Mouse (Mus musculus) megakaryocyte, adult 5-6 weeks (primary cell): ENCODE results near the gene Zfp78. TPM values are rescaled to one million over a fixed set of nuclear protein-coding genes. Genes with fewer than 3 reads are reported as not detected.

Experiments used
- ATAC-seq: 2 replicates; pipeline ENCODE4 v1.8.0; 2016; ENCODE audit warnings: mild to moderate bottlenecking, inconsistent platforms; ENCODE audit not compliant: poor library complexity, severe bottlenecking
- total RNA-seq, 2 experiments: library from RNA; stranded (forward) in 1 of 2; stranded (reverse) in 1 of 2; fragments of 153-499, 151-499 nt in 1 of 2; fragments of 221-1000, 200-1000 nt in 1 of 2; gene quantifications; 2 replicates each; pipeline versions ENCODE4 v1.2.3 to v1.2.4; 2015 to 2017

Gene Zfp78
- total RNA-seq, 2 experiments from 2014 or later: 2.0 to 2.9 TPM

DNA sequence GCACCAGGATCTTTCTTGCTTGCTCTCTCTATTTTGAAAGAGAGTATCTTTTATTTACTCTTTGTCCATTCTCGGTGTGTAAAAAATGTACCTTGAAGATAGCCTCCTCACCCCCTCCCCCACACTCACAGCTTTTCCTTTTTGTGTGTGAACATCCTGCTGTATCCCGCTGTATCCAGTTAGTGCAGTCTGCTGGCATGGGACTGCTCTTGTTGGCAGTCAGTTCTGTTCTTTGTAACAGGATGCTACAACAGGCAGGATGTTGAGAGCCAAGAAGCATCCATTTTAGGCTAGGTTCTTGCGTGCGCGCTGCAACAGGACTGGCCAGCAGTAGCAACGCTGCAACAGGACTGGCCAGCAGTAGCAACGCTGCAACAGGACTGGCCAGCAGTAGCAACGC, 23.9 kb downstream of the Zfp78 start:
- ATAC-seq: no peak

DNA sequence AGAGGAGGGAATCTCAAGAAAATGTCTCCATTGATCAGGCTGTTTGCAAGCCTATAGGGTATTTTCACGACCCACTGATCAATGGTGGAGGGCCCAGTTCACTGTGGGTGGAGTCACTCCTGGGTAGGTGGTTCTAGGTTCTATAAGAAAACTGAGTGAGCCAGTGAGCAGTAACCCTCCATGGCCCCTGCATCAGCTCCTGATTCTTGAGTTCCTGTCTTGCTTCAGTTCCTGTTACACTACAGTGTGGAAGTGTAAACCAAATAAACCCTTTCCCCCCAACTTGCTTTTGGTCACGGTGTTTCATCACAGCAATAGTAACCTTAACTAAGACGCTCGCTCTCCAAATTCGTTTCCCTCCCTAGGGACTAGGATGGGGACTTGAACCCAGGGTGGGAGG, 25.9 kb downstream of the Zfp78 start:
- ATAC-seq: no peak

GRCm38 (mm10) chr7:6389449-6389848, 26.4 kb downstream of the Zfp78 start:
- no peak for ATAC-seq

DNA sequence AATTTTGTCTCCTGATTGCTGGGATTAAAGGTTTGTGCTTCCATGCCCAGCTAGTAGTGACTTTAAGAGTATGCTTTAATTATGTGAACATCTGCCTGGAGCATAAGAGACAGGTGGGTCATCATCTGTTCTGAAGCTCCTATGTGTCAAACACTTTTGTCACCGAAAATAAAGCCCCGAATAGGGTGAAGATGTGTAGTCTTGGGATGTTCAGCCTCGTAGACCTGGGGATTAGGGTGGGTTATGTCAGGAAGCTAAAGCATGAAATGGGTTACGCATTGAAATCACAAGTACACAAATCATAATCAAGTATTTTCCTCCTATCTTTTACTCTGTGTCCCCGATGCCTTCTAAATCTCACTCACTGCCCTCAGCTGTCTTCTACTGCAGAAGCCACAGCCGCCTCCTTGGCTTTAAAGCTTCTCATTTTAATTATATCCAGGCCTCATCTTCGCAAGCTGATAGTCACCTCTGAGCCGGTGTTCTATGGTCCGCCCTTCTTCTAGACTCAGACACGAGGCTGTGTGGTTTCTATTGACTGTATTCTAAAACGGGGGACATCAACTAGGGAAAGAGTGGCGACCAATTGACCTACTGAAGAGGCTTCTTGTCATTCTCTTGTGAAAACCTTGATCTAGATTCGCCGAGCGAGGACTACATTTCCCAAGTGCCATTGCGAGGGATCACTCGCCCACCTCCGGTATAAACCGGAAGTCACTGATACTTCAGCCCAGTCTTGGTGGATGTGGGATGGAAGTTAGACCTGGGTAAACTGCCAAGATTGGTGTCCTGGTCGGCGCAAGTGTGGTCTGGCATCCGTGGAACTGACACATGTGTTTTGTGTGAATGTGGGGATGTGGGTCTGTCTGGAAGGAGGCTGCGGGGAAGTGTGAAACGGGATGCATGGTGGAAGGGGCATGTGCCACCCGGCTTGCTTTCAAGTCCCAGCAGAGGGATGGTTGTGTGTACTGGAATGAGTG, 35.2 kb downstream of the Zfp78 start, which contains the start of gene Smim17:
Gene Smim17 (plus strand): TSS at position 720 of the 980 bp plus-strand sequence.
- ATAC-seq: peak; percentile 92

DNA sequence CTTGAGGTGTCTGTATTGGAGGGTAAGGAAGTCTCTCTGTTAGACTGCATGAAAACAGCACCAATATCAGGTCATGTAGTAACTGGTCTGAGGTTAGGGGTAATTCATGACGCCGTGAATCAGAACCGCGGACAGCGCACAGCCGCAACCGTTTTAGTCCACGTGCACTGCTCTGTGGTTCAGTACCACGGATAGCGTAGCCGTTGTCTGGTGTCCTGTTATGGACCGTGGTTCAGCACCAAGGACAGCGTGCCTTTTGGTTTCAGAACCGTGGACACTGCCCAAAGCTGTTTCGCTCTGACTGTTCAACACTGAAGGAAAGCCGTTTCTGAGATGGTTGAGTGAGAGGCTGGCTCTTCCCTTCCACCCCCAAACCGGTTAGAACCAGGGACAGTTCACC, 47.0 kb downstream of the Zfp78 start, which contains the start of gene Gm20715:
Gene Gm20715 (plus strand): TSS at position 235 of the 400 bp plus-strand sequence.
- ATAC-seq: peak; percentile 100

- ATAC-seq: no peak
These were observed 51.8 kb downstream of the Zfp78 start for GRCm38 (mm10) chr7:6414626-6415441.

- ATAC-seq: no peak
These were observed 52.3 kb downstream of the Zfp78 start for GRCm38 (mm10) chr7:6415442-6415787.

DNA sequence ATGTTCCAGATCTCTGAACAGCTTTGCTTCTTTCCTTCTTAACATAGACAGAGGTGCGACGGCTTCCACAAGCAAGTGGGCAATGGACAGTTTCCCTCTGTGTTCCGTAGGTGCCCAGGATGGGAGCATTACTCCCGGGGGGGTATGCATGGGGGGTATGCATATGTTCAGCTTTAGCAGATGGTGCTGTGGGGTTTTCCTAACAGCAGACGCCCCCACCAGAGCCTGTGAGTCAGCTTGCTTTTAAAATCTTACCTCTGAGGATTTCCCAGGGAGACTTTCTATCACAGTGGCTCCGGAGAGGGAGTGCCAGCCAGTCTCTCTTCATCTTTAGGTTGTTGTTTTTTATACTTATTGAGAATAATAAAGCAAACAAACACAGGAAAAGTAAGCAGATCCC, 56.8 kb downstream of the Zfp78 start:
- no peak for ATAC-seq

GRCm38 (mm10) chr7:6429381-6429780, 66.3 kb downstream of the Zfp78 start:
- ATAC-seq: no peak

- ATAC-seq: peak; percentile 45; the same call in 1 of the 2 replicates
These were observed 67.3 kb downstream of the Zfp78 start for GRCm38 (mm10) chr7:6430342-6430741.

Other genes starting within 250 kb of the Zfp78 start
- gene Zfp787, start 207.3 kb upstream of the Zfp78 start, total RNA-seq (2015): 11.9 and 17.0 TPM in 2 replicates
- gene Zfp787, start 207.3 kb upstream of the Zfp78 start, total RNA-seq (2017): 25.6 and 25.7 TPM in 2 replicates
- 2.0 and 3.6 TPM in 2 replicates for gene Zfp444, start 191.1 kb upstream of the Zfp78 start, total RNA-seq (2015)
- 4.1 and 8.0 TPM in 2 replicates for gene Zfp444, start 191.1 kb upstream of the Zfp78 start, total RNA-seq (2017)
- gene Galp, start 166.2 kb upstream of the Zfp78 start, total RNA-seq (2015): not detected in 2 replicates
- not detected in 2 replicates for gene Galp, start 166.2 kb upstream of the Zfp78 start, total RNA-seq (2017)
- gene Zscan5b, start 141.0 kb upstream of the Zfp78 start, total RNA-seq (2015): not detected in 2 replicates
- gene Zscan5b, start 141.0 kb upstream of the Zfp78 start, total RNA-seq (2017): not detected in 2 replicates
- not detected in 2 replicates for gene Epp13, start 110.6 kb upstream of the Zfp78 start, total RNA-seq (2015)
- not detected in 2 replicates for gene Epp13, start 110.6 kb upstream of the Zfp78 start, total RNA-seq (2017)
- gene Zfp667, start 76.7 kb upstream of the Zfp78 start, total RNA-seq (2015): 0.69 and 1.3 TPM in 2 replicates
- gene Zfp667, start 76.7 kb upstream of the Zfp78 start, total RNA-seq (2017): 0.99 and 3.0 TPM in 2 replicates
- 0.96 and 1.3 TPM in 2 replicates for gene Zfp583, start 32.0 kb upstream of the Zfp78 start, total RNA-seq (2015)
- gene Zfp583, start 32.0 kb upstream of the Zfp78 start, total RNA-seq (2017): 0.88 and 1.8 TPM in 2 replicates
- gene Gm3854, start 19.5 kb upstream of the Zfp78 start, total RNA-seq (2015): 0.13 and 0.21 TPM in 2 replicates
- gene Gm3854, start 19.5 kb upstream of the Zfp78 start, total RNA-seq (2017): not detected in 2 replicates
- gene Zfp28, start 20.0 kb downstream of the Zfp78 start, total RNA-seq (2015): 1.5 and 2.5 TPM in 2 replicates
- 0.73 and 0.81 TPM in 2 replicates for gene Zfp28, start 20.0 kb downstream of the Zfp78 start, total RNA-seq (2017)
- not detected in 2 replicates for gene Smim17, start 35.4 kb downstream of the Zfp78 start, total RNA-seq (2015)
- not detected in 2 replicates for gene Smim17, start 35.4 kb downstream of the Zfp78 start, total RNA-seq (2017)
- not detected in 2 replicates for gene Gm20715, start 47.0 kb downstream of the Zfp78 start, total RNA-seq (2015)
- gene Gm20715, start 47.0 kb downstream of the Zfp78 start, total RNA-seq (2017): not detected in 2 replicates
- gene Olfr1344, start 75.4 kb downstream of the Zfp78 start, total RNA-seq (2015): not detected in 2 replicates
- gene Olfr1344, start 75.4 kb downstream of the Zfp78 start, total RNA-seq (2017): not detected in 2 replicates
- gene Olfr1336, start 92.9 kb downstream of the Zfp78 start, total RNA-seq (2015): not detected in 2 replicates
- gene Olfr1336, start 92.9 kb downstream of the Zfp78 start, total RNA-seq (2017): not detected in 2 replicates
- not detected in 2 replicates for gene Olfr1346, start 103.8 kb downstream of the Zfp78 start, total RNA-seq (2015)
- not detected in 2 replicates for gene Olfr1346, start 103.8 kb downstream of the Zfp78 start, total RNA-seq (2017)
- not detected in 2 replicates for gene Olfr5, start 123.7 kb downstream of the Zfp78 start, total RNA-seq (2015)
- gene Olfr5, start 123.7 kb downstream of the Zfp78 start, total RNA-seq (2017): not detected in 2 replicates
- gene Olfr1347, start 136.5 kb downstream of the Zfp78 start, total RNA-seq (2015): not detected in 2 replicates
- not detected in 2 replicates for gene Olfr1347, start 136.5 kb downstream of the Zfp78 start, total RNA-seq (2017)
- gene Olfr1348, start 145.5 kb downstream of the Zfp78 start, total RNA-seq (2015): not detected in 2 replicates
- not detected in 2 replicates for gene Olfr1348, start 145.5 kb downstream of the Zfp78 start, total RNA-seq (2017)
- gene Olfr1349, start 159.7 kb downstream of the Zfp78 start, total RNA-seq (2015): not detected in 2 replicates
- not detected in 2 replicates for gene Olfr1349, start 159.7 kb downstream of the Zfp78 start, total RNA-seq (2017)
- gene Olfr1350, start 201.6 kb downstream of the Zfp78 start, total RNA-seq (2015): not detected in 2 replicates
- not detected in 2 replicates for gene Olfr1350, start 201.6 kb downstream of the Zfp78 start, total RNA-seq (2017)